Mouse (Mus musculus): Measurements from ENCODE around the gene Auh. TPM values are rescaled to one million over a fixed set of nuclear protein-coding genes. Genes with fewer than 3 reads are reported as not detected.
A peak's percentile ranks its signal among the peaks of the same experiment; 100 is the strongest.

The Auh gene
- polyA plus RNA-seq (2015; fragmentation: Nextera tagmentation; extraction: Ambion mirVana): 48.1 and 51.3 TPM in 2 replicates

GRCm38 (mm10) chr13:52929209-52930171 is at the start of gene Auh:
Gene Auh (minus strand): TSS chr13:52929681.
- peak within 1 kb of the TSS; percentile 65 for H3K4me2 ChIP-seq
- no peaks in the 10 kb centered on the region for H3K9me3 ChIP-seq (replicated peaks)
- H3K27me3 ChIP-seq: no peaks in the 10 kb centered on the region
- under 1% methylated on average over 63 of the region's 63 CpGs for WGBS
- H3K27ac ChIP-seq: peak within 1 kb of the TSS; percentile 70
- H3K36me3 ChIP-seq (ENCODE audit: poor library complexity, severe bottlenecking): no peaks in the 10 kb centered on the region
- peak; percentile 98 for ATAC-seq
- H3K4me1 ChIP-seq: peaks cover 24% of the 10 kb centered on the region
- H3K9ac ChIP-seq: peak within 1 kb of the TSS; percentile 80
- peak within 1 kb of the TSS; percentile 89 for H3K4me3 ChIP-seq

DNA sequence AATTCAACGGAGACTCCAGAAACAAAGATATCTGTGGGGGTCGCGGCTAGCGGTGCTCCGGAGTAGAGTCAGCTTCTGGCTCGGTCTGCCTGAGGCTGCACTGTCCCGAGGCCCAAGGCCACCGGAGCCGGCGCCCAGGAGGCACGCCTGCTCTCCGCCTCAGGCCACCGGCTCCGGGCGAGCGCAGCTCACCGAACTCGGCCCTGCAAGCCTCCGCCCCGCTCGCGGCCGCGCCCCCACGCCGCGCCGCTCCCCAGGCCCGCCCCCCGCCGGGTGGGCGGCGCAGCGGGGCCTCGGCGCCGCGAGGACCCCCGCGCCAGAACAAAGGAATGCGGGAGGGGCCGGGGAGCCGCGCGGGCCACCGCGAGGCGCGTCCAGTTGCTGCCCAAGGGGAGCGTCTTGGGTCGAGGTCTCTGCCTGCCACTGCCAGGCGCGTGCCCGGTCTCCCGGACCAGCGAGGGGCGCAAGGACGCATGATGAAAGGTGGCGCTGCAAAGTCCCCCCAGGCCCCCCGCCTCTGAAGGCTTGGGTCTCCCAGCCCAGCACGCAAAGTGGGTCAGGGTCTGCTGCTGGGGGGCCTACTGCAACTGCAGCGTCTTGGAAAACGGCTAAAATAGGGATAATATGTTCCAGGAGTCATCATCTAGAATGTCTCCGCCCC is 49.0 kb upstream of the Auh start:
- WGBS: 1% methylated on average over 62 of the region's 64 CpGs

DNA sequence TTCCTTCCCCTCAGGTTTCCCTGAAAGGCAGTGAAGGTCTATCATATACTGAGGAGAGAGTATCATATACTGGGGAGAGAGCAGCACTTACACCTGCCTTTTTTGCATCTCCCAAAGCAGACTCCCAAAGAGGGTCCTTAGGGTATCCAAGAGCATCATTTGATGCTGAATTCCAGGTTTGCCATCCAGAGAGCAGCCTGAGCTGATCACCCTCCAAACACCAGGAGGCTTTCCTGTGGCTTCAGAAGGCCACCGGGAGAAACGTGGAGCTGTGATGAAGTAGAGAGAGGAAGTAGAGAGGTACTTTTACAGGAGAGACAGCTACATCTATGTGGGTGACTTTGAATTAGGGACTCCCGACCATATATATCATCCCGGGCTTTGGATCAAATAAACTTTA is 48.3 kb upstream of the Auh start:
- Histone ChIP-seq H3K27ac (no peak overlapping the region), H3K4me1 (peaks cover 53% of the 10 kb centered on the region), H3K4me3 (peak overlapping the region; percentile 86), H3K9ac (peak overlapping the region; percentile 88; the same call in 1 of the 2 replicates), H3K36me3 (ENCODE audit: poor library complexity, severe bottlenecking) (no peaks in the 10 kb centered on the region), H3K27me3 (peaks cover 42% of the 10 kb centered on the region), H3K4me2 (peak overlapping the region; percentile 96), H3K9me3 (replicated peaks) (no peaks in the 10 kb centered on the region)
- WGBS: 27% methylated on average over 4 of the region's 4 CpGs
- no peak for ATAC-seq

More for the DNA sequence above, 49.0 kb upstream of the Auh start:
- Histone ChIP-seq H3K4me1 (peaks cover 53% of the 10 kb centered on the region), H3K9ac (peak overlapping the region; percentile 88), H3K4me2 (peak overlapping the region; percentile 96), H3K4me3 (peak overlapping the region; percentile 86), H3K27ac (peak overlapping the region; percentile 85), H3K36me3 (ENCODE audit: poor library complexity, severe bottlenecking) (no peaks in the 10 kb centered on the region), H3K27me3 (peaks cover 36% of the 10 kb centered on the region), H3K9me3 (replicated peaks) (no peaks in the 10 kb centered on the region)
- peak; percentile 4; the same call in 1 of the 2 replicates for ATAC-seq

GRCm38 (mm10) chr13:52977221-52977609 is 47.7 kb upstream of the Auh start:
- peak overlapping the region; percentile 96 for H3K4me2 ChIP-seq

DNA sequence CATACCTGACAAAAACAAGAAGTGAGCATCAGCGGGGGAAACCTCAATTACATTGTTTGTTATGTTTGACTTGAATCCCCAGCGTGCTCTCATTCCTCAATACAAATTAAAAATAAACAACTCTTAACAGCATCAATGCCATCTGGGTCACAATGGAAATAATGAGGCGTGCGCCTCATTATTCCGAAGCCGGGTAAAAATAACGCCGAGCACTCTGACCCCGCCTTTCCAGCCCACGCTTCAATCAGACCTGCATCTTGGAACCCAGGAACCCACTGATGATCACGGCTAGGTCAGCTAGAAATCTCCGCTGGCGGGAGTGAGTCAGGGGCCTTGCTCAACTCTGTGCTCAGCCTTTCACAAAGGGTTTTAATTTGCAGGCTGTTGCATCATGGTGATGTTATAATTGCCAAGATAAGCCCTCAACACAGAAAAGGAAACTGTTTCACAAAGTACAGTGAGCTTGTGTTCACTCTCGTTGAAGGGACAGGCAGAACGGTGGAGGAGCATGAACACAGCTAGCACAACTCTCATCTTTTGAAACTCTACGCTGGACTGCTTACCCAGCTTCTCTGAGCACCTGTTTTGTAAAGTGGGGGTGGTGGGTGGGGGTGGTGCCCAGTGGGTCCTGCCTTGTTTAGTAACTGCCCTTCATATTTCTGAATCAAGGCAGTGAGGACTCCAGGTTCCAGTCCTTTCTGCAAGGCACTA is 47.2 kb upstream of the Auh start:
- Histone ChIP-seq H3K4me3 (peak overlapping the region; percentile 21), H3K9me3 (replicated peaks) (no peaks in the 10 kb centered on the region), H3K27ac (no peak overlapping the region), H3K4me2 (peak overlapping the region; percentile 96), H3K4me1 (peaks cover 45% of the 10 kb centered on the region), H3K9ac (peak overlapping the region; percentile 31; the same call in 1 of the 2 replicates), H3K36me3 (ENCODE audit: poor library complexity, severe bottlenecking) (no peaks in the 10 kb centered on the region), H3K27me3 (peaks cover 35% of the 10 kb centered on the region)
- 6% methylated on average over 16 of the region's 16 CpGs for WGBS
- ATAC-seq: no peak

More at GRCm38 (mm10) chr13:52977221-52977609, 47.7 kb upstream of the Auh start:
- Histone ChIP-seq H3K4me3 (peak overlapping the region; percentile 86; the same call in 1 of the 2 replicates), H3K9ac (peak overlapping the region; percentile 31; the same call in 1 of the 2 replicates), H3K36me3 (ENCODE audit: poor library complexity, severe bottlenecking) (no peaks in the 10 kb centered on the region), H3K27ac (no peak overlapping the region), H3K9me3 (replicated peaks) (no peaks in the 10 kb centered on the region), H3K27me3 (peaks cover 40% of the 10 kb centered on the region), H3K4me1 (peaks cover 51% of the 10 kb centered on the region)
- 70% methylated on average over 9 of the region's 9 CpGs for WGBS
- ATAC-seq: no peak

- Histone ChIP-seq H3K36me3 (ENCODE audit: poor library complexity, severe bottlenecking) (no peaks in the 10 kb centered on the region), H3K27ac (no peak overlapping the region), H3K9me3 (replicated peaks) (no peaks in the 10 kb centered on the region), H3K4me1 (peaks cover 41% of the 10 kb centered on the region), H3K4me3 (peak overlapping the region; percentile 21; the same call in 1 of the 2 replicates), H3K9ac (no peak overlapping the region), H3K27me3 (peaks cover 33% of the 10 kb centered on the region), H3K4me2 (peak overlapping the region; percentile 96)
- WGBS: 9% methylated on average over 8 of the region's 8 CpGs
- ATAC-seq: no peak
Measured at GRCm38 (mm10) chr13:52976130-52976509, 46.6 kb upstream of the Auh start.

DNA sequence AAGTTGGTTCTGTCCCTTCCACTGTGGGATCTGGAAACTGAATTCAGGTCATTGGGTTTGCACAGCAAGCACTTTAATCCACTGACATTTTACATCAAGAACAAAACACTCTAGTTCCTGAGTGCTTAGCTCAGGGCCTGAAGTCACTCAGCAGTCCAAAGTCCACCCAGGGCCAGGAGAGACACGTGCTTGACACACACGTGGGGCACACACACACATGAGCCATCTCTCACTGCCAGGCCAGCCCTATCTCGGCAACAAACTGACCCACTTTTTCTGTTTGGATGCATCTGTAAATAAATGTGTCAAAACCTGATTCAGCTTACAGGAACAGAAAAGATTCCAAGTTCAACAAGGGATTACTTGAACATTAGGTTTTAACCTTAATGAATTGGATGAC is 45.2 kb upstream of the Auh start:
- no peak for ATAC-seq
- WGBS: 73% methylated on average over 3 of the region's 3 CpGs

DNA sequence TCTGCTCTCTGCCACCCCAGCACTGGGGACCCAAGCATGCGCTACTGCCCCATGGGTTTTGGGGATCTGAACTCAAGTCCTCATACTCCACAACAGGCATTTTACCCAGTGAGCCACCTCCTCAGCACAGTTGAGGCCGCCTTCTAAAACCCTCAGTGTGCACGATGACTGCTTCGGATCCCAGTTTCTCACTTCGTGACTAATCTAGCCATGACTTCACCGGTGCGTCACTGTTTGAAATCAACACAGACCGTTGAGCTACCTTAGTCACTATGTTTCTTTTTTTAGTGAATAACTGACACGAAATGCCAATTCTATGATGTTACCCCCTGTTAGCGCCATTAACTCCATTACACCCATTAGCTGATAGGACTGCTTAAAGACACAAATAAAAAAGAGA is 43.9 kb upstream of the Auh start:
- peaks cover 35% of the 10 kb centered on the region for H3K4me1 ChIP-seq
- ATAC-seq: no peak
- H3K27me3 ChIP-seq: peaks cover 31% of the 10 kb centered on the region
- no peak overlapping the region for H3K4me3 ChIP-seq
- H3K27ac ChIP-seq: no peak overlapping the region
- no peak overlapping the region for H3K9ac ChIP-seq
- H3K36me3 ChIP-seq (ENCODE audit: poor library complexity, severe bottlenecking): peaks cover 5% of the 10 kb centered on the region
- no peak overlapping the region for H3K4me2 ChIP-seq
- H3K9me3 ChIP-seq (replicated peaks): no peaks in the 10 kb centered on the region
- 95% methylated on average over 10 of the region's 10 CpGs for WGBS

More for the DNA sequence above, 45.2 kb upstream of the Auh start:
- Histone ChIP-seq H3K4me2 (no peak overlapping the region), H3K9ac (no peak overlapping the region), H3K4me3 (no peak overlapping the region), H3K27ac (no peak overlapping the region), H3K9me3 (replicated peaks) (no peaks in the 10 kb centered on the region), H3K4me1 (peaks cover 41% of the 10 kb centered on the region), H3K27me3 (peaks cover 33% of the 10 kb centered on the region), H3K36me3 (ENCODE audit: poor library complexity, severe bottlenecking) (no peaks in the 10 kb centered on the region)

DNA sequence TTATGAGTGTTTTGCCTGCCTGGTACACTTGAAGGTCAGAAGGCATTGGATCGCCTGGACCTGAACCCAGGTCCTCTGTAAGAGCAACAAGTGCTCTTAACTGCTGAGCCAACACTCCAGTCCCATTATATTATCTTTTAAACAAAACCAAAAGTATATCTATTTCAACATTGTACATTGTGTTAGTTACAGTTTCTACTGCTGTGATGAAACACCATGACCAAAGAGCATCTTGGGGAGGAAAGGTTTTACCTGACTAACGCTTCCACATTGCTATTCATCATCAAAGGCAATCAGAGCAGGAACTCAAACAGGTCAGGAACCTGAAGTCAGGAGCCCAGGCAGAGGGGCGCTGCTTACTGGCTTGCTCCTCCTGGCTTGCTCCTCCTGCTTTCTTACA is 43.1 kb upstream of the Auh start:
- Histone ChIP-seq H3K36me3 (ENCODE audit: poor library complexity, severe bottlenecking) (peaks cover 13% of the 10 kb centered on the region), H3K27ac (no peak overlapping the region), H3K27me3 (peaks cover 23% of the 10 kb centered on the region), H3K9ac (no peak overlapping the region), H3K4me3 (no peak overlapping the region), H3K9me3 (replicated peaks) (no peaks in the 10 kb centered on the region), H3K4me1 (peaks cover 27% of the 10 kb centered on the region), H3K4me2 (no peak overlapping the region)
- 89% methylated on average over 3 of the region's 3 CpGs for WGBS
- ATAC-seq: no peak

GRCm38 (mm10) chr13:52970876-52971275 is 41.4 kb upstream of the Auh start:
- Histone ChIP-seq H3K9ac (no peak overlapping the region), H3K27me3 (peaks cover 13% of the 10 kb centered on the region; the same call in 1 of the 2 replicates), H3K9me3 (replicated peaks) (no peaks in the 10 kb centered on the region), H3K4me2 (no peak overlapping the region), H3K36me3 (ENCODE audit: poor library complexity, severe bottlenecking) (peaks cover 29% of the 10 kb centered on the region), H3K4me3 (no peak overlapping the region), H3K4me1 (peaks cover 10% of the 10 kb centered on the region), H3K27ac (no peak overlapping the region)
- ATAC-seq: no peak
- WGBS: 89% methylated on average over 6 of the region's 6 CpGs

- 87% methylated on average over 4 of the region's 4 CpGs for WGBS
- Histone ChIP-seq H3K4me3 (no peak overlapping the region), H3K9ac (no peak overlapping the region), H3K36me3 (ENCODE audit: poor library complexity, severe bottlenecking) (peaks cover 36% of the 10 kb centered on the region), H3K27ac (no peak overlapping the region), H3K4me1 (no peaks in the 10 kb centered on the region), H3K9me3 (replicated peaks) (no peaks in the 10 kb centered on the region), H3K4me2 (no peak overlapping the region), H3K27me3 (no peaks in the 10 kb centered on the region)
- no peak for ATAC-seq
Measured at GRCm38 (mm10) chr13:52962922-52963321, 33.4 kb upstream of the Auh start.

Measured in forebrain, embryonic 13.5 days (tissue).